Comparison of ENCODE assay signal across 8 mouse cellular contexts in the genomic region with DNA sequence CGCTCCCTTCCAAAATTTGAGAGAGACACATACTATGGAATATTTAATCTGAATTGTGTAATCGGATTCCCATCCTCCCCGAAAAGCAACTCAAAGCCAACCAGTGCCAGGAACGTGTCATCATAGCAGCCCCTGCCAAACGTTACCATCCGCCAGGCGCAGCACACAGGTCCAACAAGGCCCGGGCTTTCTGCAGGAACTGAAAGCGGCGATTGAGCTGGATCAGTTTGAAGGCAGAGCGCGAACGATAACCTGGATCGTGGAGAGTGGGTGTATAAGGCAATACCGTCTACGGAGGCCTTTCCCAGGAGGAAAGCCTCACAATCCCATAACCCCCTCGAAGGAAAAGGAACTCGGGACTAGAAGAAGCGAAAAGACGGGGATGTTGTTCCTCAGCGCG. TPM values are rescaled to one million over a fixed set of nuclear protein-coding genes. Genes with fewer than 3 reads are reported as not detected.
DNase-seq lines count a peak whose midpoint lies in the region; ATAC-seq lines count a peak whose summit lies in the region.

No protein-coding gene starts in this region.

- H3K27me3 ChIP-seq in kidney, embryonic 14.5 days (ENCODE audit: control insufficient read depth, insufficient read depth, low read length), result no peaks in the 10 kb centered on the region
- H3K27me3 ChIP-seq in forebrain, embryonic 16.5 days (replicated peaks; ENCODE audit: control insufficient read depth, insufficient read depth, low read length), result no peaks in the 10 kb centered on the region
- H3K27me3 ChIP-seq in liver, embryonic 16.5 days (ENCODE audit: control insufficient read depth, insufficient read depth, low read depth, low read length), result no peaks in the 10 kb centered on the region

- H3K9me3 ChIP-seq in kidney, embryonic 14.5 days (ENCODE audit: control insufficient read depth, low read length), result no peaks in the 10 kb centered on the region
- H3K9me3 ChIP-seq in forebrain, embryonic 16.5 days (ENCODE audit: control insufficient read depth, low read length), result no peaks in the 10 kb centered on the region
- no peaks in the 10 kb centered on the region for H3K9me3 ChIP-seq in liver, embryonic 16.5 days (replicated peaks; ENCODE audit: control insufficient read depth, low read length)

- H3K27ac ChIP-seq in kidney, embryonic 14.5 days (ENCODE audit: low read depth, low read length), result peak overlapping the region; percentile 32; the same call in 1 of the 2 replicates
- no peak overlapping the region for H3K27ac ChIP-seq in forebrain, embryonic 16.5 days (ENCODE audit: low read length)
- H3K27ac ChIP-seq in liver, embryonic 16.5 days (ENCODE audit: low read length), result peak overlapping the region; percentile 83

- H3K4me1 ChIP-seq in kidney, embryonic 14.5 days (ENCODE audit: control insufficient read depth, insufficient read depth, low read length), result peaks cover 15% of the 10 kb centered on the region; the same call in 1 of the 2 replicates
- peaks cover 22% of the 10 kb centered on the region for H3K4me1 ChIP-seq in forebrain, embryonic 16.5 days (replicated peaks; ENCODE audit: control insufficient read depth, insufficient read depth, low read length)
- peaks cover 20% of the 10 kb centered on the region for H3K4me1 ChIP-seq in liver, embryonic 16.5 days (ENCODE audit: control insufficient read depth, low read depth, low read length)

- peak overlapping the region; percentile 86 for H3K9ac ChIP-seq in kidney, embryonic 14.5 days (ENCODE audit: low read depth, low read length)
- peak overlapping the region; percentile 50 for H3K9ac ChIP-seq in forebrain, embryonic 16.5 days (replicated peaks; ENCODE audit: low read depth, low read length)
- H3K9ac ChIP-seq in liver, embryonic 16.5 days (ENCODE audit: low read depth, low read length), result peak overlapping the region; percentile 75

- no peak for DNase-seq in kidney, postnatal 36 days
- DNase-seq in NIH3T3 (ENCODE audit: low read depth), result peak; percentile 74
- DNase-seq in cerebellum, postnatal 36 days, result no peak
- DNase-seq in adrenal gland, adult (ENCODE audit: inconsistent age in 2 of 2, low spot score in 1 of 2), result no peak

- peaks cover 56% of the 10 kb centered on the region for H3K36me3 ChIP-seq in kidney, embryonic 14.5 days (ENCODE audit: control insufficient read depth, insufficient read depth, low read length)
- peaks cover 14% of the 10 kb centered on the region for H3K36me3 ChIP-seq in forebrain, embryonic 16.5 days (ENCODE audit: control insufficient read depth, insufficient read depth)
- peaks cover 29% of the 10 kb centered on the region for H3K36me3 ChIP-seq in liver, embryonic 16.5 days (ENCODE audit: control insufficient read depth, insufficient read depth)

- 2% methylated on average over 22 of the region's 22 CpGs for WGBS in kidney, embryonic 14.5 days
- WGBS in forebrain, embryonic 16.5 days, result 3% methylated on average over 22 of the region's 22 CpGs
- WGBS in liver, embryonic 16.5 days (ENCODE audit: insufficient replicate concordance), result 1% methylated on average over 22 of the region's 22 CpGs

- peak; percentile 28; the same call in 1 of the 2 replicates for ATAC-seq in kidney, embryonic 14.5 days (ENCODE audit: low FRiP score, low TSS enrichment)
- no peak for ATAC-seq in forebrain, embryonic 16.5 days
- ATAC-seq in liver, embryonic 16.5 days (ENCODE audit: low read depth), result no peak
- ATAC-seq in activated CD4-positive, CD25-positive, alpha-beta regulatory T cell, adult 4 months, result no peak

- H3K4me2 ChIP-seq in kidney, embryonic 14.5 days (replicated peaks; ENCODE audit: low read depth, low read length), result peak overlapping the region; percentile 83
- peak overlapping the region; percentile 85 for H3K4me2 ChIP-seq in forebrain, embryonic 16.5 days (ENCODE audit: low read length)
- H3K4me2 ChIP-seq in liver, embryonic 16.5 days (ENCODE audit: low read depth, low read length), result peak overlapping the region; percentile 90

- H3K4me3 ChIP-seq in kidney, embryonic 14.5 days (ENCODE audit: low read length), result peak overlapping the region; percentile 91
- peak overlapping the region; percentile 78 for H3K4me3 ChIP-seq in forebrain, embryonic 16.5 days (replicated peaks; ENCODE audit: low read length)
- peak overlapping the region; percentile 92 for H3K4me3 ChIP-seq in liver, embryonic 16.5 days (ENCODE audit: low read depth, low read length)

RNA-seq across cellular contexts. Expression of gene Ftsj3, which starts 0.7 kb away (rescaled TPM):
- 39.1 and 72.1 TPM in 2 replicates for polyA plus RNA-seq in kidney, embryonic 14.5 days (2014; fragmentation: Nextera tagmentation; extraction: Ambion mirVana)
- 40.7 and 41.8 TPM in 2 replicates for polyA plus RNA-seq in forebrain, embryonic 16.5 days (2015; fragmentation: Nextera tagmentation; extraction: Ambion mirVana)
- 25.2 and 27.0 TPM in 2 replicates for polyA plus RNA-seq in liver, embryonic 16.5 days (2015; fragmentation: Nextera tagmentation; extraction: Ambion mirVana)
- polyA plus RNA-seq in activated CD4-positive, CD25-positive, alpha-beta regulatory T cell, adult 4 months (2017; shearing (Covaris generic)), result 10 to 100 TPM; 43.4 to 53.4 TPM

RNA-seq across cellular contexts. Expression of gene Psmc5, which starts 0.8 kb away (rescaled TPM):
- 303 and 334 TPM in 2 replicates for polyA plus RNA-seq in kidney, embryonic 14.5 days (2014; fragmentation: Nextera tagmentation; extraction: Ambion mirVana)
- polyA plus RNA-seq in forebrain, embryonic 16.5 days (2015; fragmentation: Nextera tagmentation; extraction: Ambion mirVana), result 270 and 287 TPM in 2 replicates
- 113 and 118 TPM in 2 replicates for polyA plus RNA-seq in liver, embryonic 16.5 days (2015; fragmentation: Nextera tagmentation; extraction: Ambion mirVana)
- polyA plus RNA-seq in activated CD4-positive, CD25-positive, alpha-beta regulatory T cell, adult 4 months (2017; shearing (Covaris generic)), result 100 to 1,000 TPM; 140 to 180 TPM

RNA-seq across cellular contexts. Expression of gene Smarcd2, which starts 17.6 kb away (rescaled TPM):
- polyA plus RNA-seq in kidney, embryonic 14.5 days (2014; fragmentation: Nextera tagmentation; extraction: Ambion mirVana), result 54.9 and 78.6 TPM in 2 replicates
- 12.4 and 13.7 TPM in 2 replicates for polyA plus RNA-seq in forebrain, embryonic 16.5 days (2015; fragmentation: Nextera tagmentation; extraction: Ambion mirVana)
- polyA plus RNA-seq in liver, embryonic 16.5 days (2015; fragmentation: Nextera tagmentation; extraction: Ambion mirVana), result 19.4 and 19.5 TPM in 2 replicates
- polyA plus RNA-seq in activated CD4-positive, CD25-positive, alpha-beta regulatory T cell, adult 4 months (2017; shearing (Covaris generic)), result 10 to 100 TPM; 17.6 to 23.2 TPM

RNA-seq across cellular contexts. Expression of gene Tcam1, which starts 21.3 kb away (rescaled TPM):
- polyA plus RNA-seq in kidney, embryonic 14.5 days (2014; fragmentation: Nextera tagmentation; extraction: Ambion mirVana), result 0.81 and 1.2 TPM in 2 replicates
- polyA plus RNA-seq in forebrain, embryonic 16.5 days (2015; fragmentation: Nextera tagmentation; extraction: Ambion mirVana), result 0.11 and 0.17 TPM in 2 replicates
- 0.13 and 0.16 TPM in 2 replicates for polyA plus RNA-seq in liver, embryonic 16.5 days (2015; fragmentation: Nextera tagmentation; extraction: Ambion mirVana)
- under 1 TPM; 0.12 to 0.43 TPM for polyA plus RNA-seq in activated CD4-positive, CD25-positive, alpha-beta regulatory T cell, adult 4 months (2017; shearing (Covaris generic))

RNA-seq across cellular contexts. Expression of gene Ddx42, which starts 38.4 kb away (rescaled TPM):
- polyA plus RNA-seq in kidney, embryonic 14.5 days (2014; fragmentation: Nextera tagmentation; extraction: Ambion mirVana), result 43.1 and 71.8 TPM in 2 replicates
- 112 and 115 TPM in 2 replicates for polyA plus RNA-seq in forebrain, embryonic 16.5 days (2015; fragmentation: Nextera tagmentation; extraction: Ambion mirVana)
- polyA plus RNA-seq in liver, embryonic 16.5 days (2015; fragmentation: Nextera tagmentation; extraction: Ambion mirVana), result 22.7 and 24.7 TPM in 2 replicates
- polyA plus RNA-seq in activated CD4-positive, CD25-positive, alpha-beta regulatory T cell, adult 4 months (2017; shearing (Covaris generic)), result 10 to 100 TPM; 59.1 to 71.5 TPM
